Mouse (Mus musculus) thymus, adult 2 months (tissue): ENCODE measurements at regions not wholly inside any gene's neighbourhood (a gene's known extent, or its start where the extent isn't known, plus 50 kb on each side); places are given as distances from the start of the nearest gene placed in this dataset.

Experiments
- CTCF ChIP-seq: fragments of 200-500 bp; IDR thresholded peaks from 2 replicates; pipeline ENCODE4 v1.5.1; 2012; ENCODE audit warnings: mild to moderate bottlenecking, control low read depth, low read length, moderate library complexity, borderline replicate concordance; ENCODE audit not compliant: control insufficient read depth, poor library complexity, insufficient read depth; ENCODE audit errors: extremely low read depth
- POLR2A ChIP-seq: fragments of 200-500 bp; IDR thresholded peaks from 2 replicates; pipeline ENCODE4 v1.6.1; 2012; ENCODE audit warnings: mild to moderate bottlenecking, low read length, control low read depth, moderate library complexity; ENCODE audit not compliant: control insufficient read depth, poor library complexity, insufficient read depth; ENCODE audit errors: extremely low read depth

DNA sequence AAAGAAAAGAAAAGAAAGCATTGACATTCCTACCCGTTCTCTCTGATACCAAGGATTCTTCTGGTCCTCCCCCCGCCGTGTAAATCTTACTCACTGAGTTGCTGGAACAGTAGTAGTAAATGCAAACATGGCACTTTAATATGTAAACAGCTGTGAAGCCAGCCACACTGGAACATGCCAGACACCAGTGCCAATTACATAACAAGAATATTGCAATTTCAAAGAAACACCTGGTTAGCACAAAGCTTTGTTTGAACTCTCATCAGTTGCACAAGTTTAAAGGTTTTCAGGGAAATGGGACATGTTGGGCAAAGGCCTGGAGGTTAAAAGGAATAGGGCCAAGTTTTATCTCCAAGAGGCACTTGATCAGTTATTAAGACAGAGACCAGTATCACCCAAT is 333.2 kb upstream of the Onecut1 start:
- TF ChIP-seq CTCF, result no peak
- TF ChIP-seq POLR2A, result no peak
